Mouse (Mus musculus): ENCODE data around the gene Hip1r.
A peak's percentile ranks its signal among the peaks of the same experiment; 100 is the strongest.

Gene Hip1r

GRCm38 (mm10) chr5:123997211-123997751 lies 23.9 kb downstream of the Hip1r start:
- no peak for DNase-seq (ENCODE audit: low read depth)

- DNase-seq (ENCODE audit: low read depth) = no peak
Measured at GRCm38 (mm10) chr5:123997811-123998210, 24.4 kb downstream of the Hip1r start.

- DNase-seq (ENCODE audit: low read depth) = no peak
Measured at GRCm38 (mm10) chr5:123998370-123998769, 24.9 kb downstream of the Hip1r start.

GRCm38 (mm10) chr5:124000824-124001223 lies 27.4 kb downstream of the Hip1r start:
- DNase-seq (ENCODE audit: low read depth) = peak; percentile 88

- DNase-seq (ENCODE audit: low read depth) = no peak
Measured at GRCm38 (mm10) chr5:124001274-124001673, 27.8 kb downstream of the Hip1r start.

GRCm38 (mm10) chr5:124002876-124003275 lies 29.4 kb downstream of the Hip1r start:
- DNase-seq (ENCODE audit: low read depth) = no peak

GRCm38 (mm10) chr5:124003375-124003774 lies 29.9 kb downstream of the Hip1r start:
- no peak for DNase-seq (ENCODE audit: low read depth)

- no peak for DNase-seq (ENCODE audit: low read depth)
Measured at GRCm38 (mm10) chr5:124004356-124005150, 31.1 kb downstream of the Hip1r start.

GRCm38 (mm10) chr5:124005151-124005500 lies 31.7 kb downstream of the Hip1r start:
- DNase-seq (ENCODE audit: low read depth) = no peak

- no peak for DNase-seq (ENCODE audit: low read depth)
Measured at GRCm38 (mm10) chr5:124005591-124005990, 32.2 kb downstream of the Hip1r start.

GRCm38 (mm10) chr5:124006082-124006873 lies 32.9 kb downstream of the Hip1r start:
- DNase-seq (ENCODE audit: low read depth) = no peak

GRCm38 (mm10) chr5:124006891-124007491 lies 33.6 kb downstream of the Hip1r start:
- no peak for DNase-seq (ENCODE audit: low read depth)

- DNase-seq (ENCODE audit: low read depth) = no peak
Measured at GRCm38 (mm10) chr5:124010077-124010476, 36.6 kb downstream of the Hip1r start.

- no peak for DNase-seq (ENCODE audit: low read depth)
Measured at GRCm38 (mm10) chr5:124010910-124011655, 37.7 kb downstream of the Hip1r start.

- DNase-seq (ENCODE audit: low read depth) = no peak
Measured at GRCm38 (mm10) chr5:124011927-124012326, 38.5 kb downstream of the Hip1r start.

- DNase-seq (ENCODE audit: low read depth) = no peak
Measured at GRCm38 (mm10) chr5:124012885-124013284, 39.5 kb downstream of the Hip1r start.

GRCm38 (mm10) chr5:124013747-124014146 lies 40.3 kb downstream of the Hip1r start:
- no peak for DNase-seq (ENCODE audit: low read depth)

- DNase-seq (ENCODE audit: low read depth) = no peak
Measured at GRCm38 (mm10) chr5:124014180-124014579, 40.8 kb downstream of the Hip1r start.

GRCm38 (mm10) chr5:124014791-124015251 lies 41.4 kb downstream of the Hip1r start:
- DNase-seq (ENCODE audit: low read depth) = no peak

GRCm38 (mm10) chr5:124015727-124016126 lies 42.3 kb downstream of the Hip1r start:
- no peak for DNase-seq (ENCODE audit: low read depth)

GRCm38 (mm10) chr5:124016291-124016821 lies 42.9 kb downstream of the Hip1r start:
- DNase-seq (ENCODE audit: low read depth) = no peak
